Mouse (Mus musculus): ENCODE data around the gene Dbr1.

The Dbr1 gene

DNA sequence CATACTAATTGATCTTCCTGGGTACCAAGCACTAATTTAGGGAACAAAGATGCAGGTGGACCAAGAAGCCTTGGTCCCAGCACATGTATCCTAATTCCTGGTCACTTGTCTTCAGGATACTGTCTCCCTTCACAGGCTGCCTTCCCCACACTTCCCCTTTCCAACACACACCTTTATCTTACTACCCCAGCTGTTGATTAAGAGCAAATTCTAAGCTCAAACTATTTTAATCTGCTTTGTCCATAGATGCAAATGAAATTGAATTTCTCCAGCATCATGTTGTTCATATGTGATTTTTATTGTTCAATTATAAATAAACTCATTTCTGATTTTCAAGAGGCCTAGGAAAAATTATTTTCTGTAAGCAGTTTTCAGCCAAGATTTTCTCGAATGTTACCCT lies 46.4 kb downstream of the Dbr1 start:
- no peak for DNase-seq

DNA sequence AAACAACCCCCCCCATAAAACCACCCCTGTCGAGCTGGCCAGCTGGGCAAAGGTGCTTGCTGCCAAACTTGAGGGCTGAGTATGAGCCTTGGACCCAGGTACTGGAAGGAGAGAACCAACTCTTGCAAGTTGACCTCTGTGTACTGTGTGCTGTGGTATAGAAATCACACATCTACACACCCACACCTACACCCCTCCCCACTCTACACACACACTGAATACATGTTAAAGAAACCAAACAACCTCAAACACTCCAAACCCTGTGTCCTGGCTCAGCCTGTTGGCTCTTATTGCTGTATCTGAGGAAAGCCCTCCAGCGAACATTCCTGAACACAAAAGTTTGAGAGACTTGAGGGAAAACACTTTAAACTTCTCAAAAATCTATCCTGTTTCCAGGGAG lies 47.4 kb downstream of the Dbr1 start:
- no peak for DNase-seq

DNA sequence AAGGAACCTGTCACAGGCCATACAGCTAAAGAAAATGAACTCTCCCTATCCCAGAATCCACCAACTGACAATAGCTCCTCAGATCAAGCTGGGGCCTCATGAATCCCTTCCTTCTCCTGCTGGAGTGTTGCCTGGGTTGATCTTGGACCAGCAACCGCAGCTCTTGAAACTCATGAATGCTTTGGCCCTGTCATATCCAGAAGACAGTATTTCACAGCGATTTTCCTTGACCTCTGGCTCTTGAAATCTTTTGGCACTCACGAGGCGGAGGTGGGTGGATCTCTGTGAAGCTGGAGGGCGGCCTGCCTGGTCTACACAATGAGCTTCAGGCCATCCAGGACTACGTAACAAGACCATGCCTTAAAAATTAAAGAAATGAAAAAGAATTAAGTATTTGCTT lies 48.5 kb downstream of the Dbr1 start:
- peak in 1 of 2 experiments; percentile 28 for DNase-seq

DNA sequence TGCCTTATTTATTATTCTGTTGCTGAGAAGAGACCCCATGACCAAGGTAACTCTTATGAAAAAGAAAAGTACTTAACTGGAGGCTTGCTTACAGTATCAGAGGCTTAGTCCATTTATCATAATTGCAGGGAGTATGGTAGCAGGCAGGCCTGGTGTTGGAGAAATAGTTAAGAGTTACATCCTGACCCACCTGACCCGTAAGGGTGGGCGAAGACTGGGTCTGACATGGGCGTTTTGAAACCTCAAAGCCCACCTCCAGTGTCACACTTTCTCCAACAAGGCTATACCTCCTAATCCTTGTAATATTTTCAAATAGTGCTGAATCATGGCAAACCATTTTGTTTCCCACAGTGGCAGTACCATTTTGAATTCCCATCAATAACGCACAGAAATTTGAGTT lies 53.0 kb downstream of the Dbr1 start:
- DNase-seq = no peak

DNA sequence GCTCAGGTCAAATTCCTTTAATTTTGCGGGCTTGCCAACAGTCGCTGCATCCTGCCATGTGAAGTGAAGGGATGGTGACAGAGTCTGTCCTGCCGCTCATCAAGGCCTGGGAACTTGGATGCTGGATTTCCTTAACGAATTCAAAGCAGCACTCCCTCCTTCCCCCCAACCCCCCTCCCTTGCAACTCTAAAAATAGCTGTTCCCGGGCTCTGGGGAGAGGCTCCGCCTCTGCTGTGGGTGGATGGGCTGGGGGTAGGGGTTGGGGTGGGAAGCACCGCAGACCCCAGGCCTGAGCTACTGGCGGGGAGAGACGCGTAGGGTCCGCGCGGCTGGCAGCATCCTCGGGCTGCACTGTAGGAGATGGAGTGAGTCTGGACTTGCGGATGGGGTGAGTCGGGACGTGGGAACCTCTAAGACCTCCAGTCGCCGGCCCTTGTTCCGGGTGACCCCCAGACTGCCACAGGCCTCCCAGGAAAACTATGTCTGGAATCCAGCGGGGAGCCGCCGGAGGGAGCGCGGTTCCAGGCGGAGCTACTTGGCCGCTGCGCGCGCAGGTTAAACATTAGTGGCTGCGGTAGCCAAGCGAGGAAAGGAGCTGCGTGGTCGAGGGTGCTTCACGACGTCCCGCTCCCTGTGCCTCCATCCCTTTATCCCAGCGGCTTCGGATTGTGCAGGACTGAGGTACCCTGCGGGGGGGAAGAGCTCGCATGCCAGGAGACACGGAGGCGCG lies 53.8 kb downstream of the Dbr1 start, which contains the start of gene Dzip1l:
Gene Dzip1l, plus strand, starts transcription at position 216 of the 731 bp plus-strand sequence.
- peak; percentile 91 to 95 for DNase-seq

DNA sequence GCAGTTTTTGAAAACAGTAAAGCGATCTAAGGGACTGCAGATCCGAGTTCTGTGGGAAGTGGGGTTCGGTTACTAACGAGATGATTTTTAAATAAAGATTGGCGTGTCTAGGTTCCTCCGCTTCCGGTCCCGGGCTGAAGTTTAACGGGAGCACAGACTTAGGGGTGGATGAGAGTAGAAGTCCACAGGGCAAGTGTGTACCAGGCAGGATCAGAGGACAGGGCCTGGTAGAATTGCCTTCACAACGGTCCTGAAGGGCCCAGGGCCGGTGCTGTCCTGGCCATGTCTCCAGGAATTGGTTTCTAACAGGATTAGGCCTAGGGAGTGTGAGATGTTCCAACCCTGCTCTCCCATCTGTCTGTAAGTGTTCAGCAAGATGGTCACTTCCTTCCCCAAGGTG lies 54.5 kb downstream of the Dbr1 start:
- no peak for DNase-seq

DNA sequence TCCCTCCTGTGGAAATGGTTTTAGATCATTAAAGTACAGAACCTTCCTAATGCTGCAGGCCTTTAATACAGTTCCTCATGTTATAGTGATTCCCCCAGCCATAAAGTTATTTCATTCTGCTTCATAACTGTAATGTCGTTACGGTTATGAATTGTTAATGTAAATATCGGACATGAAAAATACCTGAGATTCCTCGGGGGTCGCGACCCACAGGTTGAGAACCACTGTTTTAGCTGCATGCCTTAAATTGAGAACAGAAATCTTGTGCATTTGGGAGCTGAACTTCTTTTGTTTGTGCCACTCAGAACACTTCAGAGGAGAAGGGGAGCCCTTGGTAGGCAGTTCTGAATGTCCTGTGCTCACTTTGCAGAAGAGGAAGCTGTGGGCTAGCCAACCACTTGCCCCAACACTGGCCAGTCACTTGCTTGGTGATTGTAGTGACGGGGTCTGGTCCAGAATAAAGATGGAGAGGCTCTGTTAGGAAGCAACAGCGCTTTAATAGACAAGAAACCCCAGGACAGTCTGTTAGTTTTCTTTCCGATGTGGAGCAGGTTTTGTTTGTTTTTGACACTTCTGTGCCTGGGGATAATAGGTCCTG lies 55.0 kb downstream of the Dbr1 start:
- peak in 1 of 2 experiments; percentile 11 for DNase-seq

DNA sequence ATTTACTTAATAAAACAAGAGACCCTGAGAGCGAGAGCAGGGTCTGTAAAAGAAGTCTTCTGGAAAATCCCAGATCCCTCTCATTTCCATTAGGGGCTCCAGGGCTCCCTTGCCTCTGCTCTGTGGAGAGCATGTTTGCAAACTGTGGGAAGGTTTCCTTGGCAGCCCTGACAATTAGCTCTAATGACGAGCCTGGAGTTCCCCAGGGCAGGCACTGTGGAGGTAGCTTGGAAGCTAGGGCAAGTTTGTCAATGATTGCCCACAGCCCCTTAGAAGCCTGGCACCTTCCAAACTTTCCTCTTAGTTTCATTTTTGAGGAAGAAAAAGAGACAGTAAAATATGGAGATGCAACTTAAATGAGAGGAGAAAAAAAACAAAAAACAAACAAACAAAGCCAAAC lies 56.2 kb downstream of the Dbr1 start:
- peak; percentile 49 to 71 for DNase-seq

DNA sequence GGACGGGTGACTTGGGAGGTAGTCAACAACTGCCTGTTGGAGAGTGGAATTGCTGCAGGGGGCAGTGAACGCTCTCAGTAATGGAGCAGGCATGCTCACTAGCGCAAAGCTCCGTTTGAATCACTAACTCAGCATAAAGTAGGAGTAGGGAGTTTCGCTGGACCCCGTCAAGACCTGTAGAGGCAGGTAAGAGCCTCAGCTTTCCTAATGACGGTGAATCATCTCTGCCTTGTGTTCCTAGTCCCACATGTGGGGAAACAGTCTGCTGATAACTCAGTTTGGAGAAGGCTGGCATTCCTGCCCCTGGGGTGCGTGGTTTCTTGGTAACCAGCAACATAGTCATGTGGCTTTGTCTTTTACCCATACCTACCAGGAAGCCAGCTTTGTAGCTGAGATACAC lies 56.7 kb downstream of the Dbr1 start:
- DNase-seq = peak; percentile 48 to 68
